Mouse (Mus musculus) midbrain, embryonic 16.5 days (tissue): ENCODE data around the gene Lrrc75b. TPM values are rescaled to one million over a fixed set of nuclear protein-coding genes. Genes with fewer than 3 reads are reported as not detected.

Source experiments
- ATAC-seq: fragments of 200-750 bp; cut with Nextera tagmentation; 2 replicates; pipeline ENCODE4 v1.8.0; 2017; ENCODE audit warnings: moderate TSS enrichment
- H3K27ac ChIP-seq: fragments of 300-500 bp; sonication (generic); 2 replicates; pipeline ENCODE4 v1.5.1; 2014; ENCODE audit warnings: mild to moderate bottlenecking, low read length, mixed read lengths
- H3K27me3 ChIP-seq: fragments of 300-500 bp; sonication (generic); 2 replicates; pipeline ENCODE4 v1.6.1; 2014; ENCODE audit warnings: low read depth, low read length, mixed read lengths; ENCODE audit not compliant: control insufficient read depth, insufficient read depth
- H3K36me3 ChIP-seq: fragments of 300-500 bp; sonication (generic); 2 replicates; pipeline ENCODE4 v1.6.1; 2014; ENCODE audit warnings: mild to moderate bottlenecking, low read length, moderate library complexity, mixed read lengths; ENCODE audit not compliant: control insufficient read depth, insufficient read depth
- H3K4me1 ChIP-seq: fragments of 300-500 bp; sonication (generic); 2 replicates; pipeline ENCODE4 v1.6.1; 2014; ENCODE audit warnings: mild to moderate bottlenecking, low read length, mixed read lengths; ENCODE audit not compliant: control insufficient read depth, insufficient read depth
- H3K4me2 ChIP-seq: fragments of 300-500 bp; sonication (generic); 2 replicates; pipeline ENCODE4 v1.6.1; 2014; ENCODE audit warnings: mild to moderate bottlenecking, low read length, mixed read lengths
- H3K4me3 ChIP-seq: fragments of 300-500 bp; sonication (generic); 2 replicates; pipeline ENCODE4 v1.5.1; 2014; ENCODE audit warnings: low read depth, mild to moderate bottlenecking, low read length, moderate library complexity, mixed read lengths
- H3K9ac ChIP-seq: fragments of 300-500 bp; sonication (generic); 2 replicates; pipeline ENCODE4 v1.6.1; 2014; ENCODE audit warnings: low read depth, low read length, mixed read lengths
- H3K9me3 ChIP-seq: fragments of 300-500 bp; sonication (generic); replicated peaks from 2 replicates; pipeline ENCODE4 v1.6.1; 2014; ENCODE audit warnings: mild to moderate bottlenecking, low read length, mixed read lengths; ENCODE audit not compliant: control insufficient read depth, poor library complexity, severe bottlenecking
- WGBS: fragments of 180-500 bp; shearing (Covaris S2); extraction: QIAGEN DNeasy Blood & Tissue Kit; methylation state at CpG from one replicate; pipeline ENCODE4 v1.1.7; 2014; 5-methylcytosine and 5-hydroxymethylcytosine counted together
- polyA plus RNA-seq: library from polyadenylated mRNA; unstranded; fragments of >200 nt; fragmentation: Nextera tagmentation; extraction: Ambion mirVana; gene quantifications from 2 replicates; pipeline ENCODE4 v1.2.1, GENCODE M21; 2015

The Lrrc75b gene
- polyA plus RNA-seq, 1 experiment from 2014 or later = 44.7 TPM

- WGBS = 75% methylated on average over 13 of the region's 13 CpGs
- ATAC-seq = no peak
- H3K9ac ChIP-seq = no peak overlapping the region
These were observed 7.3 kb downstream of the Lrrc75b start for GRCm38 (mm10) chr10:75552701-75553450.

GRCm38 (mm10) chr10:75552106-75552505, 8.0 kb downstream of the Lrrc75b start:
- 100% methylated on average over 2 of the region's 2 CpGs for WGBS
- Histone ChIP-seq H3K36me3 (peaks cover 14% of the 10 kb centered on the region), H3K4me3 (no peak overlapping the region), H3K9me3 (no peaks in the 10 kb centered on the region), H3K4me2 (no peak overlapping the region), H3K9ac (no peak overlapping the region), H3K27ac (no peak overlapping the region), H3K4me1 (peaks cover 8% of the 10 kb centered on the region), H3K27me3 (no peaks in the 10 kb centered on the region)
- no peak for ATAC-seq

More at GRCm38 (mm10) chr10:75552701-75553450, 7.3 kb downstream of the Lrrc75b start:
- no peak overlapping the region for H3K4me3 ChIP-seq
- H3K4me2 ChIP-seq = no peak overlapping the region
- H3K27ac ChIP-seq = no peak overlapping the region
- peaks cover 14% of the 10 kb centered on the region for H3K36me3 ChIP-seq
- no peaks in the 10 kb centered on the region for H3K9me3 ChIP-seq
- peaks cover 15% of the 10 kb centered on the region for H3K4me1 ChIP-seq
- H3K27me3 ChIP-seq = no peaks in the 10 kb centered on the region

- Histone ChIP-seq H3K9me3 (no peaks in the 10 kb centered on the region), H3K36me3 (peaks cover 10% of the 10 kb centered on the region), H3K4me1 (no peaks in the 10 kb centered on the region), H3K27me3 (no peaks in the 10 kb centered on the region), H3K27ac (no peak overlapping the region), H3K4me3 (no peak overlapping the region), H3K9ac (no peak overlapping the region), H3K4me2 (no peak overlapping the region)
- ATAC-seq = no peak
- 55% methylated on average over 12 of the region's 12 CpGs for WGBS
These were observed 9.0 kb downstream of the Lrrc75b start for GRCm38 (mm10) chr10:75551175-75551574.

- H3K9me3 ChIP-seq = no peaks in the 10 kb centered on the region; the same call in 1 of the 2 replicates
- ATAC-seq = no peak
These were observed 10.2 kb downstream of the Lrrc75b start for GRCm38 (mm10) chr10:75549886-75550285.

GRCm38 (mm10) chr10:75548486-75548885, 11.6 kb downstream of the Lrrc75b start:
- Histone ChIP-seq H3K9me3 (no peaks in the 10 kb centered on the region; the same call in 1 of the 2 replicates), H3K36me3 (peaks cover 4% of the 10 kb centered on the region; the same call in 1 of the 2 replicates), H3K27ac (no peak overlapping the region), H3K4me3 (no peak overlapping the region), H3K4me1 (no peaks in the 10 kb centered on the region), H3K9ac (no peak overlapping the region), H3K4me2 (no peak overlapping the region), H3K27me3 (no peaks in the 10 kb centered on the region)
- no peak for ATAC-seq
- 64% methylated on average over 14 of the region's 14 CpGs for WGBS

More at GRCm38 (mm10) chr10:75549886-75550285, 10.2 kb downstream of the Lrrc75b start:
- Histone ChIP-seq H3K4me3 (no peak overlapping the region), H3K27me3 (no peaks in the 10 kb centered on the region), H3K36me3 (peaks cover 10% of the 10 kb centered on the region), H3K4me1 (no peaks in the 10 kb centered on the region), H3K4me2 (no peak overlapping the region), H3K9ac (no peak overlapping the region), H3K27ac (no peak overlapping the region)
- 77% methylated on average over 7 of the region's 7 CpGs for WGBS

GRCm38 (mm10) chr10:75547901-75548300, 12.2 kb downstream of the Lrrc75b start:
- Histone ChIP-seq H3K27ac (no peak overlapping the region), H3K4me3 (no peak overlapping the region), H3K9me3 (no peaks in the 10 kb centered on the region; the same call in 1 of the 2 replicates), H3K27me3 (no peaks in the 10 kb centered on the region), H3K9ac (no peak overlapping the region), H3K4me1 (no peaks in the 10 kb centered on the region), H3K36me3 (no peaks in the 10 kb centered on the region), H3K4me2 (no peak overlapping the region)
- no peak for ATAC-seq
- WGBS = 80% methylated on average over 7 of the region's 7 CpGs

GRCm38 (mm10) chr10:75536123-75536522, 24.0 kb downstream of the Lrrc75b start:
- no peaks in the 10 kb centered on the region for H3K9me3 ChIP-seq
- WGBS = 98% methylated on average over 5 of the region's 5 CpGs

GRCm38 (mm10) chr10:75535423-75535822, 24.7 kb downstream of the Lrrc75b start:
- Histone ChIP-seq H3K4me1 (no peaks in the 10 kb centered on the region), H3K27me3 (no peaks in the 10 kb centered on the region), H3K9ac (no peak overlapping the region), H3K4me2 (no peak overlapping the region), H3K9me3 (no peaks in the 10 kb centered on the region), H3K36me3 (peaks cover 11% of the 10 kb centered on the region; the same call in 1 of the 2 replicates), H3K4me3 (no peak overlapping the region), H3K27ac (no peak overlapping the region)
- ATAC-seq = no peak
- 92% methylated on average over 2 of the region's 2 CpGs for WGBS

More at GRCm38 (mm10) chr10:75536123-75536522, 24.0 kb downstream of the Lrrc75b start:
- Histone ChIP-seq H3K4me3 (no peak overlapping the region), H3K27me3 (no peaks in the 10 kb centered on the region), H3K9ac (no peak overlapping the region), H3K27ac (no peak overlapping the region), H3K4me1 (no peaks in the 10 kb centered on the region), H3K36me3 (peaks cover 11% of the 10 kb centered on the region; the same call in 1 of the 2 replicates), H3K4me2 (no peak overlapping the region)
- ATAC-seq = no peak

- H3K27me3 ChIP-seq = no peaks in the 10 kb centered on the region
- WGBS = 88% methylated on average over 8 of the region's 8 CpGs
- no peak overlapping the region for H3K4me2 ChIP-seq
- H3K4me3 ChIP-seq = no peak overlapping the region
- H3K9ac ChIP-seq = no peak overlapping the region
- H3K27ac ChIP-seq = no peak overlapping the region
- ATAC-seq = no peak
- no peaks in the 10 kb centered on the region for H3K9me3 ChIP-seq
- no peaks in the 10 kb centered on the region for H3K4me1 ChIP-seq
- H3K36me3 ChIP-seq = peaks cover 11% of the 10 kb centered on the region; the same call in 1 of the 2 replicates
These were observed 25.2 kb downstream of the Lrrc75b start for GRCm38 (mm10) chr10:75534934-75535333.
